Mouse (Mus musculus) liver, embryonic 11.5 days (tissue): Measurements from ENCODE around the gene Atp1b1. TPM values are rescaled to one million over a fixed set of nuclear protein-coding genes. Genes with fewer than 3 reads are reported as not detected.

ENCODE experiments used
- ATAC-seq: fragments of 200-750 bp; cut with Nextera tagmentation; replicated peaks from 2 replicates; pipeline ENCODE4 v1.8.0; 2017; ENCODE audit warnings: moderate number of reproducible peaks, mild to moderate bottlenecking, moderate TSS enrichment, moderate library complexity; ENCODE audit not compliant: low FRiP score
- DNase-seq: peaks from one replicate; pipeline ENCODE4 v3.0.0-alpha.2; 2017; ENCODE audit warnings: low spot score
- H3K27ac ChIP-seq: fragments of 300-500 bp; sonication (generic); 2 replicates; pipeline ENCODE4 v1.5.1; 2014; ENCODE audit warnings: mild to moderate bottlenecking, low read depth, low read length, control low read depth
- H3K27me3 ChIP-seq: fragments of 300-500 bp; sonication (generic); replicated peaks from 2 replicates; pipeline ENCODE4 v1.6.1; 2014; ENCODE audit warnings: low read length, mixed read lengths; ENCODE audit not compliant: control insufficient read depth, insufficient read depth
- H3K36me3 ChIP-seq: fragments of 300-500 bp; sonication (generic); 2 replicates; pipeline ENCODE4 v1.6.1; 2014; ENCODE audit warnings: mild to moderate bottlenecking, low read length, moderate library complexity, mixed read lengths; ENCODE audit not compliant: control insufficient read depth, insufficient read depth
- H3K4me1 ChIP-seq: fragments of 300-500 bp; sonication (generic); replicated peaks from 2 replicates; pipeline ENCODE4 v1.6.1; 2014; ENCODE audit warnings: low read length, mixed read lengths; ENCODE audit not compliant: control insufficient read depth, insufficient read depth
- H3K4me2 ChIP-seq: fragments of 300-500 bp; sonication (generic); 2 replicates; pipeline ENCODE4 v1.6.1; 2014; ENCODE audit warnings: mild to moderate bottlenecking, control low read depth, moderate library complexity
- H3K4me3 ChIP-seq: fragments of 300-500 bp; sonication (generic); 2 replicates; pipeline ENCODE4 v1.5.1; 2014; ENCODE audit warnings: low read depth, low read length, control low read depth
- H3K9ac ChIP-seq: fragments of 300-500 bp; sonication (generic); 2 replicates; pipeline ENCODE4 v1.6.1; 2014; ENCODE audit warnings: low read depth, low read length, control low read depth
- H3K9me3 ChIP-seq: fragments of 300-500 bp; sonication (generic); 2 replicates; pipeline ENCODE4 v1.6.1; 2016; ENCODE audit warnings: low read length, inconsistent platforms, mixed read lengths; ENCODE audit not compliant: control insufficient read depth
- WGBS: fragments of 180-500 bp; shearing (Covaris S2); extraction: QIAGEN DNeasy Blood & Tissue Kit; methylation state at CpG from one replicate; pipeline ENCODE4 v1.1.7; 2014; 5-methylcytosine and 5-hydroxymethylcytosine counted together
- polyA plus RNA-seq: library from polyadenylated mRNA; unstranded; fragments of >200 nt; fragmentation: Nextera tagmentation; extraction: Ambion mirVana; gene quantifications from 2 replicates; pipeline ENCODE4 v1.2.1, GENCODE M21; 2014

Gene Atp1b1
- polyA plus RNA-seq, 1 experiment from 2014 or later, result 18.6 TPM

GRCm38 (mm10) chr1:164408655-164409054 lies 49.5 kb downstream of the Atp1b1 start:
- H3K4me3 ChIP-seq, result no peak overlapping the region
- ATAC-seq, result no peak

GRCm38 (mm10) chr1:164406506-164406905 lies 51.6 kb downstream of the Atp1b1 start:
- Histone ChIP-seq H3K9me3 (no peaks in the 10 kb centered on the region; the same call in 1 of the 2 replicates), H3K4me1 (no peaks in the 10 kb centered on the region), H3K4me3 (no peak overlapping the region), H3K4me2 (no peak overlapping the region), H3K36me3 (no peaks in the 10 kb centered on the region; the same call in 1 of the 2 replicates), H3K27me3 (no peaks in the 10 kb centered on the region), H3K27ac (no peak overlapping the region), H3K9ac (no peak overlapping the region)
- DNase-seq (no peak), ATAC-seq (no peak)
- 70% methylated on average over 5 of the region's 5 CpGs for WGBS

More at GRCm38 (mm10) chr1:164408655-164409054, 49.5 kb downstream of the Atp1b1 start:
- Histone ChIP-seq H3K9me3 (no peaks in the 10 kb centered on the region), H3K4me2 (no peak overlapping the region), H3K27me3 (no peaks in the 10 kb centered on the region), H3K9ac (no peak overlapping the region), H3K4me1 (no peaks in the 10 kb centered on the region), H3K27ac (no peak overlapping the region), H3K36me3 (no peaks in the 10 kb centered on the region)
- 82% methylated on average over 2 of the region's 2 CpGs for WGBS
- no peak for DNase-seq

- Histone ChIP-seq H3K9me3 (no peaks in the 10 kb centered on the region; the same call in 1 of the 2 replicates), H3K27me3 (no peaks in the 10 kb centered on the region), H3K9ac (no peak overlapping the region), H3K4me2 (no peak overlapping the region), H3K4me3 (no peak overlapping the region), H3K27ac (no peak overlapping the region), H3K4me1 (no peaks in the 10 kb centered on the region), H3K36me3 (no peaks in the 10 kb centered on the region; the same call in 1 of the 2 replicates)
- DNase-seq (no peak), ATAC-seq (0 out of 2 replicates have a peak, but pooled peaks have one; percentile 16)
- WGBS, result 51% methylated on average over 5 of the region's 5 CpGs
Observed at GRCm38 (mm10) chr1:164405385-164405802, 52.8 kb downstream of the Atp1b1 start.

- H3K4me1 ChIP-seq, result no peaks in the 10 kb centered on the region
- H3K36me3 ChIP-seq, result no peaks in the 10 kb centered on the region; the same call in 1 of the 2 replicates
- no peak overlapping the region for H3K27ac ChIP-seq
- no peak for DNase-seq
- ATAC-seq, result no peak
- 91% methylated on average over 3 of the region's 3 CpGs for WGBS
- no peak overlapping the region for H3K4me2 ChIP-seq
- H3K9ac ChIP-seq, result no peak overlapping the region
- no peaks in the 10 kb centered on the region for H3K27me3 ChIP-seq
- no peaks in the 10 kb centered on the region; the same call in 1 of the 2 replicates for H3K9me3 ChIP-seq
- H3K4me3 ChIP-seq, result no peak overlapping the region
Observed at GRCm38 (mm10) chr1:164399578-164399977, 58.6 kb downstream of the Atp1b1 start.

GRCm38 (mm10) chr1:164397672-164398071 lies 60.5 kb downstream of the Atp1b1 start:
- WGBS, result 69% methylated on average over 4 of the region's 4 CpGs
- Histone ChIP-seq H3K4me2 (no peak overlapping the region), H3K4me3 (no peak overlapping the region), H3K9ac (no peak overlapping the region), H3K4me1 (no peaks in the 10 kb centered on the region), H3K27me3 (no peaks in the 10 kb centered on the region), H3K9me3 (no peaks in the 10 kb centered on the region; the same call in 1 of the 2 replicates), H3K27ac (no peak overlapping the region), H3K36me3 (no peaks in the 10 kb centered on the region; the same call in 1 of the 2 replicates)
- DNase-seq (no peak), ATAC-seq (no peak)

- ATAC-seq, result no peak
- no peaks in the 10 kb centered on the region for H3K27me3 ChIP-seq
- no peaks in the 10 kb centered on the region for H3K4me1 ChIP-seq
- H3K4me3 ChIP-seq, result no peak overlapping the region
- no peaks in the 10 kb centered on the region for H3K36me3 ChIP-seq
- H3K27ac ChIP-seq, result no peak overlapping the region
- H3K9ac ChIP-seq, result no peak overlapping the region
- no peaks in the 10 kb centered on the region for H3K9me3 ChIP-seq
- 86% methylated on average over 6 of the region's 6 CpGs for whole genome bisulfite sequencing
- no peak overlapping the region for H3K4me2 ChIP-seq
- no peak for DNase-seq
Observed at GRCm38 (mm10) chr1:164395131-164395780, 62.9 kb downstream of the Atp1b1 start.

GRCm38 (mm10) chr1:164392176-164392575 lies 66.0 kb downstream of the Atp1b1 start:
- H3K4me2 ChIP-seq, result no peak overlapping the region
- H3K27me3 ChIP-seq, result no peaks in the 10 kb centered on the region
- WGBS, result 56% methylated on average over 3 of the region's 3 CpGs
- no peak for ATAC-seq
- H3K36me3 ChIP-seq, result no peaks in the 10 kb centered on the region
- H3K9ac ChIP-seq, result no peak overlapping the region
- no peak overlapping the region for H3K4me3 ChIP-seq
- H3K4me1 ChIP-seq, result no peaks in the 10 kb centered on the region
- H3K27ac ChIP-seq, result no peak overlapping the region
- no peak for DNase-seq
- no peaks in the 10 kb centered on the region for H3K9me3 ChIP-seq

GRCm38 (mm10) chr1:164389743-164390142 lies 68.4 kb downstream of the Atp1b1 start:
- WGBS, result 82% methylated on average over 4 of the region's 4 CpGs
- DNase-seq (no peak), ATAC-seq (no peak)

More at GRCm38 (mm10) chr1:164389743-164390142, 68.4 kb downstream of the Atp1b1 start:
- no peaks in the 10 kb centered on the region for H3K27me3 ChIP-seq
- H3K4me2 ChIP-seq, result no peak overlapping the region
- H3K36me3 ChIP-seq, result no peaks in the 10 kb centered on the region
- no peaks in the 10 kb centered on the region for H3K9me3 ChIP-seq
- H3K4me3 ChIP-seq, result no peak overlapping the region
- no peak overlapping the region for H3K27ac ChIP-seq
- no peak overlapping the region for H3K9ac ChIP-seq
- no peaks in the 10 kb centered on the region for H3K4me1 ChIP-seq
